In the genomic region with DNA sequence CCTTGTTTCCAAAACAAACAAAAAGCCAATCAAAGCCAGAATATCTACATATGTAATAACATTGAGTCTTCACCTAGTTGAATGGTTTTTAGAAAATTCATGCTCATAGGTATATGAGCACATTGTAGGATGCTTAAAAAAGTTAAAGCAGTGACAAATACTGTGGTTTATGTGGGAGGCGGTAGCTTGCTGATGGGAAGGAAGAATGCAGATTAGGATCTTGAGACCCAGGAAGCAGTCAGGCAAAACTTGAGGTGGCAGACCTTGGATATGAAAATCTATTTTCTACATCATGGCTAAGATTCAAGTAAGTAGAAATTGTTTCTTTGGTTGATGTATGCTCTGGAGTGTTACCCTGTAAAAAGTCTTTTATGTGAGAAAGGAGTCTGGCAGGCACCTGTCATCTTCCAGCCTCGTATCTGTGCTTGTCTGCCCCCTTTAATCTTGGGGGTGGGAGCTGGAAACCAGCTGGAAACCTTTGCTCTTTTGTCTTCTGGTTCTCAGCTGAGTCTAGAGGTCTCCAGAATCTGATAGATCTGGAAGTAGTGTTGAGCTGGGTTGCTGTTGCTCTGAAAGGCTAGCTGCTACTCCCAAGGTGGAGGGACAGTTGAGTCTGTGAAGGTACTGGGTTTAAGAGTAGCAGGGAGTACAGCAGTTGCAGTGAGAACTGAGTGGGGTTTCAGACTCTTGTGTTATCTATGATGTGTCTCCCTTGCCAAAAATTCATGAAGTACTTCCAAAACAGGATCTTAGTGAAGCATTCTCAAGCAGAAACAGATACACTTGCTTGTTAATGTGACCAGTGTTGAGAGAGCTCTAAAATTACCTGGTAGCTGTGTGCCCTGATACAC, we compare ENCODE assay signal across 15 mouse cellular contexts. TPM values are rescaled to one million over a fixed set of nuclear protein-coding genes. Genes with fewer than 3 reads are reported as not detected.
DNase-seq lines count a peak whose midpoint lies in the region; ATAC-seq and TF ChIP-seq lines count a peak whose summit lies in the region.
"Had no signal": no experiment of that assay in that cellular context is flagged by ENCODE, and none has a peak within 500 bp of the region (broad histone marks: within the 10 kb centered on the region; RNA-seq: fewer than 3 reads in every experiment).

No protein-coding gene starts in this region.

- no peak overlapping the region for H3K4me3 ChIP-seq in heart, embryonic 13.5 days
- no peak overlapping the region for H3K4me3 ChIP-seq in lung, postnatal 0 days (ENCODE audit: low read depth, low read length)
- no peak overlapping the region for H3K4me3 ChIP-seq in lung, adult 2 months (replicated peaks; ENCODE audit: extremely low read depth, low read depth, low read length)
- no peak overlapping the region for H3K4me3 ChIP-seq in forebrain, embryonic 11.5 days (ENCODE audit: low read depth, low read length)

- 0 out of 2 replicates have a peak, but pooled peaks cover 5% of the 10 kb centered on the region for H3K36me3 ChIP-seq in heart, embryonic 13.5 days
- H3K36me3 ChIP-seq in lung, postnatal 0 days (ENCODE audit: insufficient read depth, low read length): no peaks in the 10 kb centered on the region
- H3K36me3 ChIP-seq in forebrain, embryonic 11.5 days (ENCODE audit: control insufficient read depth, insufficient read depth, low read length): no peaks in the 10 kb centered on the region

- peaks cover 54% of the 10 kb centered on the region for H3K4me1 ChIP-seq in heart, embryonic 13.5 days
- H3K4me1 ChIP-seq in lung, postnatal 0 days (ENCODE audit: insufficient read depth, low read depth, low read length): peaks cover 18% of the 10 kb centered on the region; the same call in 1 of the 2 replicates
- H3K4me1 ChIP-seq in lung, adult 2 months (ENCODE audit: control insufficient read depth, insufficient read depth, low read length): peaks cover 41% of the 10 kb centered on the region
- peaks cover 3% of the 10 kb centered on the region; the same call in 1 of the 2 replicates for H3K4me1 ChIP-seq in forebrain, embryonic 11.5 days (replicated peaks; ENCODE audit: control insufficient read depth, insufficient read depth, low read length)

- TF ChIP-seq EP300 in lung, postnatal 0 days (IDR thresholded peaks at IDR 0.05): no peak

- no peak for TF ChIP-seq CTCF in lung, postnatal 0 days (IDR thresholded peaks at IDR 0.05)
- no peak for TF ChIP-seq CTCF in lung, adult 2 months (IDR thresholded peaks at IDR 0.05; ENCODE audit: insufficient read depth, low read length)

- ATAC-seq in heart, embryonic 13.5 days (ENCODE audit: extremely low read depth, insufficient number of reproducible peaks, low FRiP score, low TSS enrichment): no peak
- no peak for ATAC-seq in lung, postnatal 0 days
- peak; percentile 6 for ATAC-seq in inflammation-experienced regulatory T-cells, adult 6 months
- ATAC-seq in forebrain, embryonic 11.5 days (replicated peaks; ENCODE audit: low FRiP score): no peak
- ATAC-seq: hindbrain, embryonic 16.5 days had no signal

- H3K9me3 ChIP-seq in heart, embryonic 13.5 days: no peaks in the 10 kb centered on the region
- H3K9me3 ChIP-seq in lung, postnatal 0 days (ENCODE audit: low read length): no peaks in the 10 kb centered on the region
- H3K9me3 ChIP-seq in forebrain, embryonic 11.5 days (ENCODE audit: control insufficient read depth, low read length): no peaks in the 10 kb centered on the region

- no peak for DNase-seq in heart, postnatal 4 days
- DNase-seq in lung, postnatal 0 days (ENCODE audit: low spot score): no peak
- no peak for DNase-seq in lung, adult 2 months
- DNase-seq in thymus, postnatal 25 days: peak; percentile 49
- DNase-seq in forebrain, embryonic 11.5 days (ENCODE audit: low spot score): no peak
- no peak for DNase-seq in gastrocnemius, adult 18-20 months (ENCODE audit: low spot score)
- DNase-seq: adrenal gland, adult 8-10 months; cerebellum, adult 9-11 months; layer of hippocampus, adult 9-11 months; left cerebral cortex, postnatal 4 days; lung, embryonic 14.5 days had no signal

- TF ChIP-seq POLR2A in lung, adult 2 months (IDR thresholded peaks at IDR 0.05; ENCODE audit: borderline replicate concordance, extremely low read depth, low read depth, low read length): no peak

- WGBS in heart, embryonic 13.5 days: 51% methylated on average over 2 of the region's 2 CpGs
- 54% methylated on average over 2 of the region's 2 CpGs for WGBS in lung, postnatal 0 days
- WGBS in lung, adult 2 months: 31% methylated on average over 2 of the region's 2 CpGs
- 72% methylated on average over 2 of the region's 2 CpGs for WGBS in forebrain, embryonic 11.5 days

- H3K27ac ChIP-seq in heart, embryonic 13.5 days (replicated peaks): 0 out of 2 replicates have a peak overlapping the region, but pooled peaks have one; percentile 3
- peak overlapping the region; percentile 34; the same call in 1 of the 2 replicates for H3K27ac ChIP-seq in lung, postnatal 0 days (ENCODE audit: low read length)
- no peak overlapping the region for H3K27ac ChIP-seq in forebrain, embryonic 11.5 days (ENCODE audit: low read depth, low read length)

- H3K4me2 ChIP-seq in heart, embryonic 13.5 days: peak overlapping the region; percentile 27; the same call in 1 of the 2 replicates
- no peak overlapping the region for H3K4me2 ChIP-seq in lung, postnatal 0 days (replicated peaks; ENCODE audit: low read depth, low read length)
- no peak overlapping the region for H3K4me2 ChIP-seq in forebrain, embryonic 11.5 days (ENCODE audit: low read depth, low read length, severe bottlenecking)
- H3K4me2 ChIP-seq: lung, embryonic 14.5 days had no signal

- H3K27me3 ChIP-seq in heart, embryonic 13.5 days (replicated peaks): no peaks in the 10 kb centered on the region
- H3K27me3 ChIP-seq in lung, postnatal 0 days (replicated peaks; ENCODE audit: insufficient read depth, low read length): no peaks in the 10 kb centered on the region
- H3K27me3 ChIP-seq in forebrain, embryonic 11.5 days (ENCODE audit: control insufficient read depth, insufficient read depth, low read length): no peaks in the 10 kb centered on the region

- H3K9ac ChIP-seq in heart, embryonic 13.5 days: no peak overlapping the region; the same call in 1 of the 2 replicates
- H3K9ac ChIP-seq in lung, postnatal 0 days (replicated peaks; ENCODE audit: low read depth): no peak overlapping the region
- no peak overlapping the region for H3K9ac ChIP-seq in forebrain, embryonic 11.5 days (ENCODE audit: low read length)
- H3K9ac ChIP-seq: lung, embryonic 14.5 days had no signal

RNA-seq across cellular contexts. Expression of a gene that starts 4.8 kb away (rescaled TPM):
- polyA plus RNA-seq in heart, embryonic 13.5 days (2015; fragmentation: Nextera tagmentation; extraction: Ambion mirVana): 13.6 and 14.3 TPM in 2 replicates
- total RNA-seq in heart, postnatal 4 days (2021): 10 to 100 TPM; 46.3 to 49.6 TPM
- polyA plus RNA-seq in lung, postnatal 0 days (2015; fragmentation: Nextera tagmentation; extraction: Ambion mirVana): 26.5 and 34.9 TPM in 2 replicates
- polyA plus RNA-seq in lung, adult 2 months (2012; rRNA removed): 83.3 and 102 TPM in 2 replicates
- polyA plus RNA-seq in inflammation-experienced regulatory T-cells, adult 6 months (2017; shearing (Covaris generic)): 10 to 100 TPM; 21.2 to 32.8 (median 26.7) TPM
- polyA plus RNA-seq in forebrain, embryonic 11.5 days (2014; fragmentation: Nextera tagmentation; extraction: Ambion mirVana): 19.9 and 21.5 TPM in 2 replicates
- total RNA-seq in gastrocnemius, adult 18-20 months (2021): 10 to 100 TPM; 39.3 to 43.9 TPM

RNA-seq across cellular contexts. Expression of a gene that starts 34.7 kb away (rescaled TPM):
- 0.03 TPM in 1 of 2 replicates, not detected in the other for polyA plus RNA-seq in heart, embryonic 13.5 days (2015; fragmentation: Nextera tagmentation; extraction: Ambion mirVana)
- total RNA-seq in heart, postnatal 4 days (2021): under 1 TPM; 0.05 to 0.10 TPM
- polyA plus RNA-seq in lung, postnatal 0 days (2015; fragmentation: Nextera tagmentation; extraction: Ambion mirVana): 0.02 TPM in 1 of 2 replicates, not detected in the other
- not detected in 2 replicates for polyA plus RNA-seq in lung, adult 2 months (2012; rRNA removed)
- polyA plus RNA-seq in inflammation-experienced regulatory T-cells, adult 6 months (2017; shearing (Covaris generic)): not detected
- polyA plus RNA-seq in forebrain, embryonic 11.5 days (2014; fragmentation: Nextera tagmentation; extraction: Ambion mirVana): 5.1 and 6.8 TPM in 2 replicates
- total RNA-seq in gastrocnemius, adult 18-20 months (2021): not detected
- total RNA-seq: megakaryocyte-erythroid progenitor cell, adult 5-6 weeks had no signal
